Mouse (Mus musculus): ENCODE data around the gene Fbxo3.
"Not testable (repeated sequence)": the region's sequence is repeated elsewhere in the genome, so short reads cannot be mapped to it uniquely, and the experiment has no call there.

The Fbxo3 gene

GRCm38 (mm10) chr2:104097396-104097795 is 69.9 kb downstream of the Fbxo3 start:
- not testable (repeated sequence) for DNase-seq (ENCODE audit: low spot score)

GRCm38 (mm10) chr2:104098529-104099230 is 71.2 kb downstream of the Fbxo3 start:
- no peak for DNase-seq (ENCODE audit: low spot score)

- no peak for DNase-seq (ENCODE audit: low spot score)
These were observed 71.7 kb downstream of the Fbxo3 start for GRCm38 (mm10) chr2:104099231-104099585.

GRCm38 (mm10) chr2:104099946-104100345 is 72.4 kb downstream of the Fbxo3 start:
- DNase-seq (ENCODE audit: low spot score): no peak

GRCm38 (mm10) chr2:104104800-104105199 is 77.3 kb downstream of the Fbxo3 start:
- DNase-seq (ENCODE audit: low spot score): no peak

GRCm38 (mm10) chr2:104109021-104109420 is 81.5 kb downstream of the Fbxo3 start:
- not testable (repeated sequence) for DNase-seq (ENCODE audit: low spot score)

- DNase-seq (ENCODE audit: low spot score): no peak
These were observed 82.0 kb downstream of the Fbxo3 start for GRCm38 (mm10) chr2:104109528-104109927.

- no peak for DNase-seq (ENCODE audit: low spot score)
These were observed 82.5 kb downstream of the Fbxo3 start for GRCm38 (mm10) chr2:104110031-104110430.

- not testable (repeated sequence) for DNase-seq (ENCODE audit: low spot score)
These were observed 83.8 kb downstream of the Fbxo3 start for GRCm38 (mm10) chr2:104111170-104111797.
